Mouse (Mus musculus): ENCODE data around the gene Madd.

Madd gene

GRCm38 (mm10) chr2:91169587-91170322, 13.9 kb downstream of the Madd start:
- DNase-seq: no peak

GRCm38 (mm10) chr2:91167629-91168028, 16.0 kb downstream of the Madd start:
- DNase-seq: no peak

- DNase-seq: no peak
These were observed 18.6 kb downstream of the Madd start for GRCm38 (mm10) chr2:91164991-91165390.

- DNase-seq: no peak
These were observed 20.1 kb downstream of the Madd start for GRCm38 (mm10) chr2:91163532-91163931.

- no peak for DNase-seq
These were observed 20.7 kb downstream of the Madd start for GRCm38 (mm10) chr2:91162952-91163351.

- peak; percentile 28 for DNase-seq
These were observed 23.0 kb downstream of the Madd start for GRCm38 (mm10) chr2:91160591-91160990.

GRCm38 (mm10) chr2:91157002-91157752, 26.5 kb downstream of the Madd start:
- no peak for DNase-seq

GRCm38 (mm10) chr2:91154091-91154490, 29.5 kb downstream of the Madd start:
- DNase-seq: no peak

GRCm38 (mm10) chr2:91152885-91153377, 30.7 kb downstream of the Madd start:
- DNase-seq: no peak

- no peak for DNase-seq
These were observed 32.3 kb downstream of the Madd start for GRCm38 (mm10) chr2:91151331-91151730.

GRCm38 (mm10) chr2:91148101-91148500, 35.5 kb downstream of the Madd start:
- no peak for DNase-seq

- no peak for DNase-seq
These were observed 40.2 kb downstream of the Madd start for GRCm38 (mm10) chr2:91143401-91143800.

GRCm38 (mm10) chr2:91142920-91143319, 40.7 kb downstream of the Madd start:
- DNase-seq: no peak

GRCm38 (mm10) chr2:91139764-91140163, 43.9 kb downstream of the Madd start:
- no peak for DNase-seq

GRCm38 (mm10) chr2:91139311-91139710, 44.3 kb downstream of the Madd start:
- no peak for DNase-seq

GRCm38 (mm10) chr2:91137481-91137880, 46.2 kb downstream of the Madd start:
- DNase-seq: no peak

GRCm38 (mm10) chr2:91136513-91137412, 46.9 kb downstream of the Madd start:
- DNase-seq: no peak

GRCm38 (mm10) chr2:91132035-91132434, 51.6 kb downstream of the Madd start:
- no peak for DNase-seq

GRCm38 (mm10) chr2:91131251-91131650, 52.4 kb downstream of the Madd start:
- DNase-seq: no peak

- no peak for DNase-seq
These were observed 53.5 kb downstream of the Madd start for GRCm38 (mm10) chr2:91130126-91130525.

- DNase-seq: no peak
These were observed 54.9 kb downstream of the Madd start for GRCm38 (mm10) chr2:91128761-91129160.

GRCm38 (mm10) chr2:91125101-91125500, 58.5 kb downstream of the Madd start:
- no peak for DNase-seq

GRCm38 (mm10) chr2:91123521-91123920, 60.1 kb downstream of the Madd start:
- DNase-seq: no peak
